Mouse (Mus musculus): ENCODE results near the gene Trappc6b. TPM values are rescaled to one million over a fixed set of nuclear protein-coding genes. Genes with fewer than 3 reads are reported as not detected.

Trappc6b gene
- polyA plus RNA-seq, 1 experiment from 2014 or later, result 86.3 TPM

DNA sequence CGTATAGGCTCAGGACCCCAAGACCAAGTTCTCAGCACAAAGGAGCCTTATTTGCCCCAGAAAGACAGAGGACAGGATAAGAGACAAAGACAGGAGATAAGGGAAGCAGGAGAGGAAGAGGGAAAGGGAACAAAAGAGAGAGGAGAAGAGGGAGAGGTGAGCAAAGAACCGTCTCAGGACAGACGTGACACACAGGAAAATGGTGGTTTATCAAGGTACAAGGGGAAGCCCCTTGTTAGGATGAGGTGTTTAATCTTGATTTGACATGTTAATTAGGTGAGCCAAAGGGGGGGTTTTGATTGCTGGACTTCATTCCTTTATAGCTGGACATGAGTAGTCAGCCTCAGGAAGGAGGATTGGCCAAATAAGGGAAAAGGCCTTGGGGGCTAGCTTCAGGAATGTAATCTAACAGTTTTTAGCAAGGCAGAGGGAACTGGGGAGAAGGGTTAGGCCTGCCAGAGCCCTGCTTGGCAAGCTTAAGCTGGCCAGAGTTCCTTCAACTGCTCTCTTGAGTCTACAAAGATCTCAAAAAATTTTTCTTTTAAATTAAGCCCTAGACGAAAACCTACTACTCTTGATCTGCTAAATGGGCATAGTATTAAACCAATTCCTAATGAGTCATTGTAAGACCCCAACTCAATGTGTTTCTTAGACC lies 5.9 kb downstream of the Trappc6b start:
- in situ Hi-C loops (cut with MboI; ENCODE audit: low pct_unique_long_range_greater_than_20kb), result loop anchor here (5.0 kb wide), 1 partner anchor 77 kb away; no protein-coding TSS in a partner anchor
- no peak for TF ChIP-seq CTCF (IDR thresholded peaks at IDR 0.05)
- CTCF ChIA-PET, result no interaction called here
- ATAC-seq (no peak), DNase-seq (ENCODE audit: low read depth, low spot score) (no peak)
- POLR2A ChIA-PET, result no interaction called here
- H3K27me3 ChIP-seq, result no peaks in the 10 kb centered on the region

DNA sequence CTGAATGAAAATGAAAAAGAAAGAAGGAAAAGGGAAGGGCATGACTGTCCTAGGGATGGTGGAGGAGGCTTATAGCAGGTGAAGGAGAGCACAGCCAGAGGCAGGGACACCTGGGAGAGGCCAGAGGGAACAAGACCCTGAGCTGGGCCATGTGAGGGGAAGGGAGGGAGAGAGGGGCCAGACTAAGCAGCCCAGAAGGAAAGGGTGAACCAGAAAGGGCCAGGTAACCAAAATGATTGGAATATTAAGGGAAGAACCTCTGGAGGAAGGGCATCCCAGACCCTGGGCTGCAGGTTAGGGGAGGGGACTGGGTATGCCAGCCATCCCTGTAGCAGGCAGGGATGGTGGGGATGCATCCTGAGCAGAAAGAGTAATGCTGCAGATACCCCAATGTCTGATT lies 7.3 kb downstream of the Trappc6b start:
- POLR2A ChIA-PET, result no interaction called here
- no peaks in the 10 kb centered on the region for H3K27me3 ChIP-seq
- CTCF ChIA-PET, result no interaction called here
- ATAC-seq, result no peak
- DNase-seq (ENCODE audit: low read depth, low spot score), result no peak
- in situ Hi-C loops (cut with MboI; ENCODE audit: low pct_unique_long_range_greater_than_20kb), result no loop called here
- TF ChIP-seq CTCF (IDR thresholded peaks at IDR 0.05), result no peak

DNA sequence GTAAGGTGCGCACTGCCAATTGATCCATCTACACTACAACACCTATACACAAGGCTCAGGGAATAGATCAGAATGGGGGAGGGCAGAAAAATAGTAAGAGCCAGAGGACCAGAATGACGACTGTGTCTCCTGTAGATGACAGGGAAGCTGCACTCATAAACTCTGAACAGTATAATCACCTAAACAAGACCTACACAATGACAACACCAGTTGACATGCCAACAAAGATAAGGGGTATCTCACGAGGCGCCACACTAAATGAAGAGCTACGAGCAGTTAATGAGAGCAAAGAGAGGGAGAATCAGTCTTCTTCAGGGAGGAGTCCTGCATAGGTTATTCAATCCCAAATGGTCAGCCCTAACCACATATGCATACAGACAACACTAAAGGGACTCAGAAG lies 8.1 kb downstream of the Trappc6b start:
- DNase-seq (ENCODE audit: low read depth, low spot score) (no peak), ATAC-seq (no peak)
- POLR2A ChIA-PET, result no interaction called here
- CTCF ChIA-PET, result no interaction called here
- no peaks in the 10 kb centered on the region for H3K27me3 ChIP-seq
- TF ChIP-seq CTCF (IDR thresholded peaks at IDR 0.05), result no peak
- in situ Hi-C loops (cut with MboI; ENCODE audit: low pct_unique_long_range_greater_than_20kb), result no loop called here

DNA sequence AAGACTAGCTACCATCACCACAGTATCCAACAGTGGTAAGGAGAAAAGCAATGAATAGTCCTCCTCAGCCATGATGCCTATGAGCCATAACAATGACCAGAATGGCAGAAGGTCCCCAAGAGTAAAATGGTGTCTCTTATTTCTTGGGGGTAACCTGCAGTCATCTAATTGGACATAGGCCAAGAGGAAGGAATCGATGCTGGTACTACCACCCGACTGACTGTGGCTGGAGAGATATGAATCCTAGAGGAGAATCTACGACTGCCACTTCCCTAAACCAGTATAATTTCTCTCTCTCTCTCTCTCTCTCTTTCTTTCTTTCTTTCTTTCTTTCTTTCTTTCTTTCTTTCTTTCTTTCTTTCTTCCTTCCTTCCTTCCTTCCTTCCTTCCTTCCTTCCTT lies 8.8 kb downstream of the Trappc6b start:
- no peak for DNase-seq (ENCODE audit: low read depth, low spot score)
- POLR2A ChIA-PET, result no interaction called here
- ATAC-seq, result no peak
- in situ Hi-C loops (cut with MboI; ENCODE audit: low pct_unique_long_range_greater_than_20kb), result no loop called here
- no peak for TF ChIP-seq CTCF (IDR thresholded peaks at IDR 0.05)
- H3K27me3 ChIP-seq, result no peaks in the 10 kb centered on the region
- CTCF ChIA-PET, result no interaction called here

DNA sequence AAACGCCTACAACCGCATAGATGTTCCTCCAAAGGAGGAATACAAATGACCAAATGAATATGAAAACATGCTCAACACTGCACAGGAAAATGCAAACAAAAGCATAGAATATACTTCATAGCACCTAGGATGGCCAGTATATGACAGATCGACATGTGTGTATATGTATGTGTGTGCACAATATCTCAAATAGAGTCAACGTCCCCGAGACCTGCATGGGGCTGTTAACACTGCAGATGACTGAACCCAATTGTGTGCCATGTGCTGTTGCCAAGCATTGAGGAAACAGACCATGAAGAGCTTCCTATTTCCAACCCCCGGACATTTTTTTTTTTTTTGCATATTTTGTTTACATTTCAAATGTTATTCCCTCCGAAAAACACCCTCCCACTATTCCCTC lies 20.4 kb downstream of the Trappc6b start:
- no peak for TF ChIP-seq CTCF (IDR thresholded peaks at IDR 0.05)
- DNase-seq (ENCODE audit: low read depth, low spot score), result no peak
- in situ Hi-C loops (cut with MboI; ENCODE audit: low pct_unique_long_range_greater_than_20kb), result no loop called here
- CTCF ChIA-PET, result interaction anchor here (1.1 kb wide), 1 partner anchor 15 kb away, joined by 3 read pairs; no protein-coding TSS in a partner anchor
- POLR2A ChIA-PET, result no interaction called here
- ATAC-seq, result no peak
- no peaks in the 10 kb centered on the region for H3K27me3 ChIP-seq

DNA sequence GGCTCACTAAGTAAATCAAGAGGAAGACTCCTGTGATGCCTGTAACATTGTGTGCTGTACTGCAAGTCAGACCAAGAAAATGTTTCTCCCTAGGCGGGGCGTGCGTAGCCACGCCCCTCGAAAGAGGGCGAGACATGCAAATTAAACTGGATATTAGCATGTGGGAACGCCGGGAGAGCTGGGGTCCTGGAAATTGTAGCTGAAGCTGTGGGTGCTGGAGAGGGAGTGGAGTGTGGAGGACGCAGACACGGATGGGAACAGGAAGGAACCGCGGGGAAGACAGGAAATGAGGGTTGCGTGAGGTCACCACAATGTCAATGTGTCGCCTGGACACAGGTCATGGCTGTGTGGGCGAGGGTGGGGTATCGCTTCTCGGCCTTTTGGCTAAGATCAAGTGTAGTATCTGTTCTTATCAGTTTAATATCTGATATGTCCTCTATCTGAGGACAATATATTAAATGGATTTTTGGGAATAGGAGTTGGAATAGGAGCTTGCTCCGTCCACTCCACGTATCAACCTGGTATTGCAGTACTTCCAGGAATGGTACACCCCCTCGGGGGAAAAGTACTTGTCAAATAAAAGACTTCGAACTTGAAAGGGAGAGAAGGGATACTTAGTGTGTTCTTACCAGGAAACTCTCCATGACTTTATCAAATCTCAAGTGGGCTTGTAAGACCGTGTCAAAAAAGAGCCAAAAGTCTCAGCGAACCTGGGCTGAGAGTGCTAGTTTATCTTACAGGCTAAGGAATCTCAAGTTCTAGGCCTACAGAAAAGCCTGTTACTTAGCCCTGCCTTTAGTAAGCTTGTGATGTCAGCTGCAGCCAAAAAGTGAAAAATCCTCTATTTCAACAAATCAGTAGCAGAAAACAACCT lies 21.1 kb downstream of the Trappc6b start:
- DNase-seq (ENCODE audit: low read depth, low spot score) (no peak), ATAC-seq (peak; percentile 69)
- in situ Hi-C loops (cut with MboI; ENCODE audit: low pct_unique_long_range_greater_than_20kb), result no loop called here
- no peak for TF ChIP-seq CTCF (IDR thresholded peaks at IDR 0.05)
- ChIA-PET CTCF (no interaction called here), POLR2A (no interaction called here)
- no peaks in the 10 kb centered on the region for H3K27me3 ChIP-seq

DNA sequence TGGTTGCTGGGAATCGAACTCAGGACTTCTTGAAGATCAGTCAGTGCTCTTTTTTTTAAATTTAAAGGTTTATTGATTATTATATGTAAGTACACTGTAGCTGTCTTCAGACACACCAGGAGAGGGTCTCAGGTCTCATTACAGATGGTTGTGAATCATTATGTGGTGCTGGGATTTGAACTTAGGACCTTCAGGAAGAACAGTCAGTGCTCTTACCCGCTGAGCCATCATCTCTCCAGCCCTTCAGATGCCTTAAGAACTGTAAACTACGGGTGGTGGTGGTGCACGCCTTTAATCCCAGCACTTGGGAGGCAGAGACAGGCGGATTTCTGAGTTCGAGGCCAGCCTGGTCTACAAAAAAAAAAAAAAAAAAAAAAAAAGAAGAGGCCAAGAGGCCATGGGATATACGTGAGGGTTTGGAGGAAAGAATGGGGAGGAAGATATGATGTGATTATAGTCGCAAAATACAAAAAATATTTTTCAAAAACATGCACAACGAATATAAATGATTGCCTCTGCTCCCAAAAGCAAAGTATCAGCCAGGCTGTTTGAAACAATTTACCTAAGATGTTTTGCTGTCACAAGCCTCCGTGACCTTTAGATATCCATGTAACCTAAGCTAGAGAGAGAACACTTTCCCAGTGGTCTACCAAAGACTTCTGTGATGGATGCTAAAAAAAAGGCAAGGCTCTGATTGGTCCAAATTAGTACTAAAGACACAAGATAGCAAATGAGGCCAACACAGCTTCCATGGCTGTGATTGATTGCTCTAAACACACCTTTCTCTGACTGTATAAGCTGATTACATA lies 21.9 kb downstream of the Trappc6b start:
- DNase-seq (ENCODE audit: low read depth, low spot score) (no peak), ATAC-seq (no peak)
- ChIA-PET CTCF (no interaction called here), POLR2A (no interaction called here)
- in situ Hi-C loops (cut with MboI; ENCODE audit: low pct_unique_long_range_greater_than_20kb), result no loop called here
- H3K27me3 ChIP-seq, result no peaks in the 10 kb centered on the region
- no peak for TF ChIP-seq CTCF (IDR thresholded peaks at IDR 0.05)

DNA sequence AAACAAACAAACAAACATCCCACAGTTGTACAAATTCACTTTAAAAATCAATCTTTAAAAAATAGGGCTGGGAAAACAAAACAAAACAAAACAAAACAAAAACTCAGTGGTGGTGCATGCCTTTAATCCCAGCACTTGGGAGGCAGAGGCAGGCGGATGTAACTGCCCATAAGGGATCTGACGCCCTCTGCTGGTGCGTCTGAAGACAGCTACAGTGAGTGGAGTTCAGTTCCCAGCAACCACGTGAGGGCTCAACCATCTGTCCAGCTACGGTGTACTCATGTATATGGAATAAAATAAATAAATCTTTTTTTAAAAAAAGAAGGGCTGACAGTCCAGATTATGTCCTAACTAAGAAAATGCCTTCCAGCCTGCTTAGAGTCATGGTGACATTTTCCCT lies 29.2 kb downstream of the Trappc6b start:
- no peaks in the 10 kb centered on the region for H3K27me3 ChIP-seq
- in situ Hi-C loops (cut with MboI; ENCODE audit: low pct_unique_long_range_greater_than_20kb), result no loop called here
- ATAC-seq, result no peak
- CTCF ChIA-PET, result no interaction called here
- POLR2A ChIA-PET, result no interaction called here
- peak; percentile 46 for TF ChIP-seq CTCF (IDR thresholded peaks at IDR 0.05)
- DNase-seq (ENCODE audit: low read depth, low spot score), result no peak

DNA sequence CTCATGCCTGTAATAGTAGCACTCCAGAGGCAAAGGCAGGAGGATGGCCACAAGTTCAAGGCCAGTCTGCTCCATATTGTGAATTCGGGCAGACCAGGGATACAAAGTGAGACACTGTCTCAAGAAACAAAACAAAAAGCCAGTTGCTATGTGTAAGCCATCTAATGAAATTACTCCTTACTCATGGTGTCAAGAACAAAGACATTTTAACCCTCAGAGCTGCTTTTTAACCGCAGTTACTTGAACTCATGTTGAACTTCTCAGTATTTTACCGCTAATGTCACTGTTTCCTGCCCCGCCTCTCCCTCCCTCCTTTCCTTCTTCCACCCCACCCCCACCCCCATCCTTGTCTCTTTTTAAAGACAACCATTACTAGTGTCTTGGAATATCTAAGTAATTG lies 40.0 kb downstream of the Trappc6b start:
- H3K27me3 ChIP-seq, result no peaks in the 10 kb centered on the region
- ChIA-PET POLR2A (no interaction called here), CTCF (no interaction called here)
- TF ChIP-seq CTCF (IDR thresholded peaks at IDR 0.05), result no peak
- ATAC-seq (no peak), DNase-seq (ENCODE audit: low read depth, low spot score) (no peak)
- in situ Hi-C loops (cut with MboI; ENCODE audit: low pct_unique_long_range_greater_than_20kb), result no loop called here

DNA sequence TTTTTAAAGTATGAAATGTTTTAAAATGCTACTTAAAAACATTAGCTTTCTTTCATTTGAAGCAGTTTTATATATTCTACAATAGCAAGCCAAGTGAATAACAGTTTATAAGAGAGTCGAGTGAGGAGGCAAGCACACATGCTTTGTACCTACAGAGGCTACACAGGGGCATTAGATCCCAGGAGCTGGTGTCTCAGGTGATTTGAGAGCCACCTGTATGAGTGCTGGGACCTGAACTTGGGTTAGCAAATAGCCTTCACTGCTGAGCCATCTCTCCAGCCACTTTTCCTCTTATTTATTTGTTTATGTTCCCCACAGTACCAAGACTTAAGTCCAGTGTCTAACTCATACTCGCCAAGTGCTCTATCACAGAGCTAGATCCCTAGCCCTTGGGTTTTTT lies 41.4 kb downstream of the Trappc6b start:
- in situ Hi-C loops (cut with MboI; ENCODE audit: low pct_unique_long_range_greater_than_20kb), result no loop called here
- H3K27me3 ChIP-seq, result no peaks in the 10 kb centered on the region

DNA sequence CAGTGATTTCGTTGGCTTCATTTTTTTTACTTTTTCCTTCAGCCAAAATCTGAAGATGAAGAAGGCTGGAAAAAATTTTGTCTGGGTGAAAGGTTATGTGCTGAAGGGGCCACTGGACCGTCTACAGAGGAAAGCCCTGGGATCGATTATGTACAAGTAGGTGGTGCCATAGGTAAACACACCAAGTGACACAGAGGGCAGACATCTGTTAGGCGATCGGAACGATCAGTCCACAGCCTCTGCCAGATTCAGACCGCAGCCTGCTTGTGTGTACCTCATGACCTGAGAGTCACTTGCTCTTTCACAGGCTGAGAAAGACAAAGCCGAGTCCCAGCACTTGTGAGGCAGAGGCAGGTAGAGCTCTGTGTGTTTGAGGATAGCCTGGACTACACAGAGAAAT lies 43.3 kb downstream of the Trappc6b start:
- POLR2A ChIA-PET, result no interaction called here
- DNase-seq (ENCODE audit: low read depth, low spot score), result no peak
- no peaks in the 10 kb centered on the region for H3K27me3 ChIP-seq
- no peak for ATAC-seq
- TF ChIP-seq CTCF (IDR thresholded peaks at IDR 0.05), result no peak
- CTCF ChIA-PET, result no interaction called here
- in situ Hi-C loops (cut with MboI; ENCODE audit: low pct_unique_long_range_greater_than_20kb), result no loop called here

More for the DNA sequence above, 41.4 kb downstream of the Trappc6b start:
- ATAC-seq (no peak), DNase-seq (ENCODE audit: low read depth, low spot score) (no peak)
- CTCF ChIA-PET, result no interaction called here
- POLR2A ChIA-PET, result no interaction called here
- TF ChIP-seq CTCF (IDR thresholded peaks at IDR 0.05), result no peak
